Mouse (Mus musculus): ENCODE results near the gene Vmp1.

Vmp1 gene

DNA sequence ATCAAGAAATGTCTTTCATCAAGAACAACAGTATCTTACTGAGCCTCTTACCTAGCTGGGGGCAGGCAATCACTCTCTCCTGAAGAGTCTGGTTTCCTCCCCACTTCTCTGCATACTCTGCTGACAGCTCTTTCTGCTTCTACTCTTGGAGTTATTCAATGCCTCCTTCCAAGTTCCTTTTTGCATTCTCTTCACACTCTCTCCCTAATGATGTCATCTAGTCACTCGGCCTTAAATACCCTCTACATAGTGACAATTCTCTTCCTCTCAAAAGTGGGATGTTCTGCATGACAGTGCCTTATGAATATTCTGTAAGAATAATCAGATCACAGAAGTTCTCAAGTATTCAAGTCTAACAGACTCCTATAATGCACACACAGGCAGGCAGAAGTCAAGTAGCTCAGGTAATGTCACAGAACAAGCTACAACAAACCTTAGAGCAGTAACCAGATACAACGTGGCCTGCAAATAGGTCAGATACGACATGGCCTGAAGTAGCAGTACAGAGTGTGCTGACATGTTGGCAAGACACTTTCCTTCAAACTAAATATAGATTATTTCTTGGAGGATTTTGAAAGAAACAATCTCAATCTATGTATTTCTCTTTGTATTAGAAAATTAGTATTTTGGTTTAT, 12.5 kb downstream of the Vmp1 start:
- no peak for DNase-seq

DNA sequence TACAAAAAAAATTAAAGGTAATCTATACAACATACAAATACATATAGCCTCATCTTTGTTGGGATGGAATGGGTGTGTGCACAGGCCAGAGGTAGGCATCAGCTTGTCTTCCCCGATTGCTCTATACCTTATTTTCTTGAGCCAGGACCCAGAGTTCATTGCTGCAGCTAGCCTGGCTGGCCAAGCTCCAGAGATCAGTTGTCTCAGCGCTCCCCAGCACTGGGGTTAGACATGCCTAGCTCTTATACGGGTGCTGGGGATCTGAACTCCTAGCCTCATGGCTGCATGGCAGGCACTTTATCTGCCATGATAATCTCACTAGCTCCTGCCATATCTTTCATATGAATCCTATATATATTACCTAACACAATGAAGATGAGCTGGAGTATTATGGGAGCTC, 15.5 kb downstream of the Vmp1 start:
- DNase-seq: no peak

DNA sequence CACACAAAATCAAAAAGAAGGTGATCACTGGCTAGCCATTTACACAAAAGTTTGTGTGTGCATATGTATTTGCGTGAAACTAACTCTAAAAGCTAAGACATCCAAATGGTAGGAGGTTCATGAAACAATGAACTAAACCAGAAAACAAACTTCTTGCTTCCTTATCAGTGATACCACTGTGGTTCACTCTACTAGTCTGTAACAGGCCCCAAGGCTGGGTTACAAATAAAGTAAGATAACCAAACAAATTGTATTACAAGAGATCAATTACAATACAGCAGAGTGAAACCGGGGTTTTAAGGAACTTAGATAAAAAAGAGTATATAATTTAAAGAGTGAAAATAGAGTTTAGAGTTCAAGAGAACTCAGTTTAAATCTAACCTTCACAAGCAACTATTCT, 16.1 kb downstream of the Vmp1 start:
- DNase-seq: no peak

DNA sequence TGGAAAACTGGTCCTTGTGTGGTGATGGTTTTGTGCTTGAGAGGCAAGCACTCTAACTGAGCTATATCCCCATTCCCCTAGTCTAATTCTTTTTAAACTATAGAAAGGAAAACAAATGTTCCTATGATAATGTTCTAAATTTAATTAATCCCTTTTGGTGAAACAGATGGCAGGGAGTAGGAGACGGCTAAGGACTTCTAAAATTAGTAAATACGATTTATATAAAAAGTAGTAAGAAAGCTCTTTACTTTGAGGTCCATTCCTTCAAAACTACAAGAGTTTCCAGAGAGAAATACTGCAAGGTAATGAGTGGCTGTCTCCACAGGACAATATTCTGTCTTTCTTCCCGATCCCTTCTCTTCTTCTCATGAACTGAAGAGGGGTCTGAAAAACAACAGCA, 19.2 kb downstream of the Vmp1 start:
- no peak for DNase-seq

DNA sequence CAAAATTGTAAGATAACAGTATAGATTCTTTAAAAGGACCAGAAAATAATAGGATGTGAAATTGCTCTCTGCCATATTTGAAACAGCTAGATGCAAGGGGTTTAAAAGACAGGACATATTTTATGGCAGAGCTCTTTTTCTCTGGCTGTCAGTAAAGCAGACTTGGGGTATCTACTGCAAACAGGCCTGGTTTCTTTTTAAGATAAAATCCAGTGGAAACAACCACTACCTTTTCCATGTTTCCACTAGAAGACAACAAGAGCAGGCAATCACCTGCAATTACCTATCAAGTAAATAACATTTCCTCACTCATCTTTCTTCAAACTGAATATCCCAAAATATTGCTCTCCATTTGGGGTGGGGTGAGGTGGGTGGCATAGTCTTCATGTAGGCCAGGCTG, 19.7 kb downstream of the Vmp1 start:
- no peak for DNase-seq

DNA sequence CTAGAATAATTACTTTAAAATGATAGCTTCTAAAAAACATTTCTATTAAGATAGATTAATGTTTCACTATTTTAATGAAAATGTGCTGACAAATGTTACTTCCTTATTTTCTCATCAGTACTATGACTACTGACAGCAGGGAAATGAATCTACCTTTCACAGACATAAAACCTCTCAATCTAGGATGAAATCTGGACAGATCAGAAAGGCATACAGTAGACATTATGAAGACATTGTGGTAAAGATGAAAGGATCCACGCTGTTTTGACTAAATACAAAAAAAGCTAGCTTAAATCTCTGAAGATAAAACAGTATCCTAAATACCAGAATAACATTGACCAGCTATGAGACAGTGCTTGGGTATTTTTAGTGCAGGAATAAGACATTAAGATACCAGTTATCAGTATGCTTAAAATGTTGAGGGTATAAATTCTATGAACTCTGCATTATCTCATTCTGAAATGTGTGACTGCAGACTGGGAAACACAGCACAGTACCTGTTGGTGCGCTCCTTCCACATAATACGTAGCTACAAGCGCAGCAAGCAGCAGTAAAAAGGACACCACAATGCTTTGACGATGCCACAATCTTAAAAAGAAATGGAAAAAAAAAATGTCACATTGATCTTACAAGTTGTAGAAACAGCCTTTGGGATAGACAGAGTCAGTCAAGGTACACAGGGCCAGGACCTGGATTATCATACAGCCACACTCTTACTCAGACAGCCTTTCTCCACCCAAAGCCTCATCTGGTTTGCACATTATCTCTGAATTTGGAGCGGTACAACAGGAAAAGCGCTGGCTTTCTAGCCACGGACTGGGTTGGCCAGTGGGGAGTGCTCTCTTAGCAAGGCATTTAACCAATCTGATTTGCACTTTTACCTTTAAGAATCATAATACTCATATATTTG, 20.4 kb downstream of the Vmp1 start:
- DNase-seq: no peak

DNA sequence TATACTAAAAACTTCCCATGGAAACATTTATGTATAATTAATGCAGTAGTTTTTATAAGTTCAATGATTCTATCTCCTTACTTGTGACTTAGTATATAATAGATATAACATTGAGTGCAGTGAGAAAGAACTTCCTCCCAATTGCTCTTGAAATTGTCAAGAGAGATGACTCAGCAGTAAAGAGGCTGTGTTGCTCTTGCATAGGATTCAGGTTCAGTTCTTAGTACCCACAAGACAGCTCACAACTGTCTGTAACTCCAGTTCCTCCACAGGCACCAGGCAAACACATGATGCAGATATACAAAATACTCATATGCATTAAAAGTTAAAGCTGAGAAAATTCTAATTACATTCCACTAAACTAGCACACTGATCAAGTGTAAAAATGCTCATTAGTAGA, 25.8 kb downstream of the Vmp1 start:
- no peak for DNase-seq

DNA sequence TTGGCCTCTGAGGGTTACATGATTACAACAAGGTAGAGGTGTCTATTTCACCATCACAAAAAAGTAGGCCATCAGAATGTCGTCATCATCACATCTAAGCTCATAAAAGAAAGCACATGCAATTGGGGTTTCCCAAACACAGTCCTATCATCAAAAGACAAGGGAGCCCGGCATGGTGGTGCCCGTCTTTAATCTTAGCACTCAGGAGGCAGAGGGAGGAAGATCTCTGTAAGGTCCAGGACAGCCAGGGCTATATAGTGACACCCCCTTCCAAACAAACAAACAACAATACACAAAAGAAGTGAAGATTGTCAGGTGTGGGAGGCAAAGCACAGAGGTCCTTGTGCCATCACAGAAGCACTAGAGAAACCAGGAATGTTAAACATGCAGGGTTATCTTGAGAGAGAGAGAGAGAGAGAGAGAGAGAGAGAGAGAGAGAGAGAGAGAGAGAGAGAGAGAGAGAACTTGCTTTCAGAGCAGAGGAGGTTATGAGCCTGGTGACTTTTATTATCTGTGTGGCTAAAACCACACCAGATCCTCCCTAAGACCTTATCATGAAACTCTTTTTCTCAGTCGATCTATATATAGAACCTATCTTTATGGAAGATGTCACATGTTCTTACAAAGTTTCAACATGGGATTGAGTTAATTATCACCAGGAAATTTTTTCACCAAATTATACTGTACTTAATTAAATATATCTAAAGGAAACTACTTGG, 26.6 kb downstream of the Vmp1 start:
- DNase-seq: no peak

DNA sequence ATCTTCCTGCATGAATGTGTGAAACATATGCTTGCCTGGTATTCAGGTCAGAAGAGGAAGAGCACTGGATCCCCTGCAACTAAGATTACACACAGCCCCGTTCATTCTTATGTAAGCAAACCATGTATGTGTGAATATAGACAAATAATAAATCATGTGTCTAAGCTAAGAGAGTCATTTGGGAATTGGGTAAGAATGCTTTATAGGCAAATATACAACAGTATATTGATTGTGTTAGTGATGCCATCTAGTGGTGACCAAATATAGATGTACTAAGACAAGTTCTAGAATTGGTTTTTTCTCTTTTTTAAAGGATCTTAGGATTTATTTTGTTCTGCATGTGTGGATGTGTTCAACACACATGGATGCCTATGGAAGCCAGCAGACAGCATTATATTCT, 28.0 kb downstream of the Vmp1 start:
- DNase-seq: no peak

DNA sequence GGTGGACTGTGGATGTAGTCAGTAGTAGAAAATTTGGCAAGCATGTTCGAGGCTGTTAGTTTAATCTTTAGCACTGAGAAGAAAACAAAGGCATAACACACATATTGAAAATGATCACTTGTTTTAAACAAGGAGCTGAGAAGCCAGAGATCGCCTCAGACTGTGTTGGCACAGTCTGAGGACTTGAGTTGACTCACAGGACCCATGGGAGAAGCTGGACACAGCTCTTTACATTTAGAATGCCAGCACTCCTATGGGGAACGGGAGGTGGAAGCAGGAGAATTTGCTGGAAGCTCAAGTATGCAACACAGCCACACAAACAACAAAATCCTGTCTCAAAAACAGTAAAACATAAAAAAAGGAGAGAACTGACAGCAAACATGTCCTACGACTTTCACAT, 29.5 kb downstream of the Vmp1 start:
- DNase-seq: no peak

DNA sequence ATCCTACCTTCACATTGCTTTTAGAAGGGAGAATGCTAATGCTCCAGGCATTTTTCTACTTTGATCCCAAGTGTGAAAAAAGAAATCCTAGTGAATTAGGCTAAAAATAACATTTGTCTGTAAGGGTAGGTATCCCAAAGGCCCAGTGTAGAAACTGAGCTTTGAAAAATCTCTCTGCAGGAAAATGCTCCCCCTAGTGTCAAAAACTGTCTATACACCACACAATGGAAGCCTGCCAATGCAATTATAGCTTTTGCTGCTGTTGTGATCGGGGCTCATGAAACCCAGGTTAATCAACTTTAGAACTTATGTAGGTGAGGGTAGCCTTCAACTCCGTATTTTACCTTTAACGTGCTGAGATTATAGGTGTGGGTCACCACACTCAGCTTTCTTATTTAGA, 30.2 kb downstream of the Vmp1 start:
- peak in 1 of 2 experiments; percentile 79 for DNase-seq

DNA sequence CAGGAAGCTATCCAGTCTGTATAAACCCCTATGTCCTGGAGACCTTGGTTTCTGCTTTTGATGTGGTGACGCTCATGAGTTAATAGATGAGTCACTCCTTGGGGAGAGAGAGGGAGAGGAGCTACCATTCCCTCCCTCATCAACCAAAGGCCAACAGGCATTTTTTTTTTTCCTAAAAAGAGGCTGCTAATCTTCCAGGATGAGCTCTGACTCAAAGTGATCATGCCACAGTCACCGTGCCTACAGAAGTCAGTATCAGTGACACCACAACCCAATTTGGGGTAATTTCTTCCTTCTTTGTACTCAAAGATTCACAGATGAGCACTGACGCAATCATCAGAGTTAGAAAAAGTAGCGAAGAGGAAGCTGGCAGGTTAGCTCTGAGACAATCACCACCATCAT, 31.1 kb downstream of the Vmp1 start:
- DNase-seq: no peak

DNA sequence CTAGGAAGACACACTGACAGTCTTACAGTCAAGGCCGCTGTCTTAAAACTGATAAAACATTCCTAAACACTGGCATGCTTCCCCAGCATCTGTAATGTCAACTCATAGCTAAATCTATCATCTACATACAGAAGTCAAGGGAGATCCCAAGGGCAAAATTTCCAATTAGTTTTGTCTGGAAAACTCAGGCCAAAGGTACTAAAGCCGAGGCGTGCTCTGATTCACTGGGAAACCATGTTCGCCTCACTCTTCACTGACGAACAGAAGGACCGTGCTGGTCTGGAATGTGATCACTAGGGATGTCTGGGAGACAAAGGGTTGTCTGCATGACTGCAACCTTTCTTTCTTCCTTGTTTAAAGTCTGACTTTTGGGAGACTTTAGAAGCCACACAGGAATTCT, 33.0 kb downstream of the Vmp1 start:
- no peak for DNase-seq

DNA sequence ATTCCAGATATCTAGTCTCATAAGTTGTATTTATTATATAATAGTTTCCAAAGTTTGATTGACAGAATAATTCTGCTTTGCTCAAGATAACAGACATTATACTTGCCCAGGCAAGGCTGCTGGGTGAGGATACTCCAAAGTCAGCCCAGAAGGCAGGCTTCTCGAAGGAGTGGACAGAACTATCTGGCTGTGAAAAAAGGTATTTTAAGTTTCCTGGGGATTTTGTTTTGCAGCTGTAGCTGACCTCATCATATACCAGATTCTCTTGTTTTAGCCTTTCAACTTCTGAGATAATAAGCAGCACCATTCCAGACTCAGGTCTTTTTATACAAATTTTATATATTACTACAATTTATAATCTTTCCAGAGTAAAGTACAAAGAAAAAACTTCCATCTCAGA, 34.1 kb downstream of the Vmp1 start:
- no peak for DNase-seq

DNA sequence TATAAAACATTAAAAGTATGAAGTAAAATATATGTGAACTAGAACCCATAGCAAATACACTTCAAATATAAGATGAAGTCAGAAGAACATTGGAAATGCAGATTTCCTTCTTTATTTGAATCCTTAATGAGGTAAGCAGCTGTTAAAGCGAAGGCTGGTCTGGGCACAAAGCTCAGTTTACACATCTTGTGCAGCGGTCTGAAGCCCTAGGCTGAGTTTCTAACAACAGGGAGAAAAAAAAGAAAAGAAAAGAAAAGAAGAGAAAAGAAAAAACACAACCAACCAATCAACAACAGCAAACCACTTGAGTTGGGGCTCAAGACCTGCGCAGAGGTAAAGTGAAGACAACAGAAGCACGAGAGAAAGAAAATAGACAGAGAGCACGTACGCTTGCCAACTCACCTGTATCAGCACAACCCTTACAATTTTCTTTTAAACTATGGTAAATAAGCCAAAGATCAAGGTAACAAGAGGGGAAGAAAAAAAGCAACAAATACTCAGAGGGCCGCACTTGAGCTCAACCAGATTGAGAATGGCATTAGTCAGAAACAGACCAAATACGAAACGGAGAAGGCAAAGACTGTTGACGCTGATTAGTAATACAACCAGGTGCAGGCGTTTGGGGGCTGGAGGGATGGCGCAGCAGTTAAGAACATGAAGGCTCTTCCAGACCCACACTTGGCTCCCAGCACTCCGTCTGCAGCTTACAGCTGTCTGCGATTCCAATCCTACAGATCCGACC, 35.8 kb downstream of the Vmp1 start:
- DNase-seq: no peak

DNA sequence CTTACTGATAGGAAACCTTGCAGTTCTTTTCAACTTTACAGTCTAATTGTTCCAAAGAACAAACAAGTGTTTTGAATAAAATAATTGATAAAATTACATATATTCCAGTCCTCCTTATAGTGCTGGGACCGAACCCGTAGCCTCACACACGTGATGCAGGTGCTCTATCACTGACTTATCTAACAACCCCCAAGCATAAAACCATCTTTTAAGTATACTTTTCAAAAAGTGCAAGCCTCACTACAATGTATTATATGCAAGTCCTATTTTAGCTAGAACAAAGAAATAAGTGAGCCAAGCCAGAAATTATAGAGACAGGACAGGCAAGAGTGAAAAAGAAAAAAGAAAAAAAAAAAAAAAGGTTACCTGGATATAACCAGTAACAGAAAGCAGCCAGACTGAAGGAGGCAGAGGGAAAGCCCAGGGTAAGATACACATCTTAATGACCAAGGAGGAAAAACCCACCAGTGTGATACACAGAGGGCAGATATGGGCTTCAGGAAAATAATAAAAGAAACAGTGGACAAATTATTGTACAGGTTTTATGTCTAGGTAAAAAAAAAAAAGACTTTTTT, 36.7 kb downstream of the Vmp1 start:
- no peak for DNase-seq

DNA sequence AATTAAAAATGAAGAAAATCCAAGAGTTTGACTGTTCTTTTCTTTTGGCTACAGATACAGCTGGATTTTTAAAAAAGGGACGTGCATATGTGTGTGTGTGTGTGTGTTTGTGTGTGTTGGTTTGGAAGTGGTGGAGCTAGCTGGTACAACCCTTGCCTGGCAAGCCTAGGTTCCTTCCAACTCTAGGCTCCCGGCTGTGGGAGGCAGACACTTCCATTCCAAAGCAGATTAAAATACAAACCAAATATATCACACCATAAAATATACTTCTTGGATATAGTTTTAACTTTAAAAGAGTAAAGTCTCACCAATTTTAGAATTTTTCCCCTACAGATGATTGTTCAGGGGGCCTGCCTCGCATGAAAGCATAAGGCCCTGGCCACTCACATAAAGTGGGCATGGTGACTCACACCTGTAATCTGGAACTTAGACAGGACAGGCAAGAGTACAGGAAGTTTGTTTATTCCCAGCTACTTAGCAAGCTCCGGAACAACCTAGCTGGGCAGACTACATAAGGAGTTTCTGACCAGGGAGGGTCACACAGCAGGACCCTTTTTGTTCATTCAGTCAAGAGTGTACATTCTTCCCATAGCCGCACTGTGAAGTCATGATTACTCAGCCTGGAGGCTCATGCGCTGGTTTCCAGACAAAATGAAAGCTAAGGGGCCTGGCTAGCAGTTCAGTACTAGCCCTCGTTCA, 37.4 kb downstream of the Vmp1 start:
- peak; percentile 44 to 59 for DNase-seq

DNA sequence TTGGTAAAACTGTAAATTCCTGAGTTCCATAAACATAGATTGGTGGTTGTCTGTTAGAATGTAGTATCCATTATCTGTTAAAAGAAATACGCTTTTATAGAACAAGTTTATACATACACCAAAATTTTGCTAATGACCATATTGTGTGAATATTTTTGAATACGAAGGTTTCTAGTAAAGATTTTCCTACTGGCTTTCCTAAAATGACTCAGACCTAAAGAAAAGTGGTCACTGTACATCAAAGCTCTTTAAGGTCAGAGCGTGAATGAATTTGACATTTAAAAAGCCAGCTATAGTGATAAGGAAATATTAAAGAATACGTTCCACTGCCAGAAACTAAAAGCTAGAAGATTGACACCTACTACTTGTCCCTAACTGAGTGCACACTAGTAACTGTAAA, 39.1 kb downstream of the Vmp1 start:
- DNase-seq: no peak

DNA sequence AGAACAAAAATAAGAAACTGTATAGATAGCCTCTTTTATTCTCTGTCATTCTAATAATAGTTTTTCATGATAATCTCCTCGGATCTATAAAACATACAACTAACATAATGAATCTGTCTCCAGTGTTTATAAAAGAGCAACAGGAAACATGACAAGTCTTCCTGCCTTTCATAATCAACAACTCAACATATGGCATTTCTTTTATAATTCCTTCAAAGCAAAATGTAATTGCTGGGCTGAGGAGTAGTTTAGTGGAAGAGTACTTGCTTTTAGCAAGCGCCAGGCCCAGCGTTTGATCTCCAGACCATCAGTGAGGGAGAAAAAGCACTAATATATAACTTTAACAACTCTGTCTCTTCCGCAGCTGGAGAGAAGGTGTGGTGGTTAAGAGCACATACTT, 41.9 kb downstream of the Vmp1 start:
- DNase-seq: no peak

DNA sequence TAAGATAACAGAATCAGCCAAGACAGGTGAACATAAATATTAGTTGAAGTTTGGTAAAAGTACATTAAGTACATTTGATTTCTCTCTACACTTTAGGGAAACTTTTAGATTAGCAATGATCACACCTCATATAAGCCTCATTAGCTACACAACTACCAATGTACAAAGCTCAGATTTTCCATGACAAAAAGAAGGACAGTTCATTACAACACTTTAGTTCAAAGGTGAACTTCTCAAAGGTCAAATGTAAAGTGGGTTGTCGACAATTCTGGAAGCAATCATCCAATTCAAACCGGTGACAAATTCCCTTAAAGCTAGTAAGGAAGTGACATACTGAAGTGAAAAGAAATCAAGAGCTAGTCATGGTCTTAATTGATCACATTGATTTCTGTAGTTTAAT, 45.9 kb downstream of the Vmp1 start:
- DNase-seq: no peak

DNA sequence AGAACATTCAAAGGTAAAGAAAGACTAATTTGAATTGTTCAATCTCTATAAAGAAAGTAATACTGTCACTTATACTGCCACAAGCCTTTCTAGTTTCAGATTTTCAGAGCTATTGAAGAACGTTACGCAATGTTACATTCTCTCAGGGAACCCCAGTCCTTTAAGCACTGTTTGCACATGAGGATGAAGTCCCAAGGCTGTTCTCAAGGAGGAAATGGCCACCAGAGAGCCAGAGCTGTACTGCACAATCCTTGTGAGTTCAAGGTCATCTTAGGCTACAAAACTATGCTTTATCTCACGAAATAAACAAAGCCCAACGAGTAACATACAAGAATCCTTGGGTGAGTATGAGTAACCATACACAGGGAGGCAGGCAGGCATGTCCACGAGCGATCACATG, 49.2 kb downstream of the Vmp1 start:
- DNase-seq: no peak

DNA sequence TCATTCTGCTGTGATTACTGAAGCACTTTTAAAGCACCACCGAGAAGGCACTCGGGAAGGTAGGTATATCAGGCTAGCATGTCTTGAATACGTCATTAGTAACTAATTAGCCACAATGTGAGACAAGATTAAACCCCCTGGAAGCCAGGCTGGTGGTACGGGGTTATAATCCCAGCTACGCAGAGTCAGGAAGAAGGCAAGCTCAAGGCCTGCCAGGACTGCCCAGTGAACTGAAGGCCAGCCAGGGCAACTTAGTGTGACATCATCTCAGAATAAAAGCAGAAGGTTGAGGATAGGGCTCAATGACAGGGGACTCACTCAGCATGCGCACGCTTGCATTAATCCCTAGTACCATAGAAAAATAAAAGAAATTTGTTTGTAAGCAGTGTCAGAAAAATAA, 53.7 kb downstream of the Vmp1 start:
- no peak for DNase-seq

All from lung, postnatal 4 days (tissue).